ENCODE assay signal across 25 mouse cellular contexts in genomic region chr11:14676992-14677734, GRCm38 (mm10).
A peak's percentile ranks its signal among the peaks of the same experiment; 100 is the strongest.
DNase-seq lines count a peak whose midpoint lies in the region; ATAC-seq and TF ChIP-seq lines count a peak whose summit lies in the region.
"Had no signal": no experiment of that assay in that cellular context is flagged by ENCODE, and none has a peak within 500 bp of the region (broad histone marks: within the 10 kb centered on the region; RNA-seq: fewer than 3 reads in every experiment).

No protein-coding gene starts in this region.

- no peaks in the 10 kb centered on the region for H3K27me3 ChIP-seq in forebrain, embryonic 14.5 days (replicated peaks; ENCODE audit: control insufficient read depth, insufficient read depth, low read length)
- H3K27me3 ChIP-seq in forebrain, postnatal 0 days (ENCODE audit: insufficient read depth, low read length): no peaks in the 10 kb centered on the region
- H3K27me3 ChIP-seq: heart, embryonic 12.5 days; heart, embryonic 15.5 days; hindbrain, embryonic 13.5 days; intestine, embryonic 15.5 days had no signal

- no peak overlapping the region for H3K4me3 ChIP-seq in forebrain, embryonic 14.5 days (ENCODE audit: low read depth, low read length)
- no peak overlapping the region for H3K4me3 ChIP-seq in forebrain, postnatal 0 days (ENCODE audit: low read depth, low read length)
- H3K4me3 ChIP-seq: heart, embryonic 12.5 days; heart, embryonic 15.5 days; hindbrain, embryonic 10.5 days; hindbrain, embryonic 13.5 days; intestine, embryonic 15.5 days had no signal

- H3K4me1 ChIP-seq in forebrain, embryonic 14.5 days (ENCODE audit: control insufficient read depth, insufficient read depth, low read length): no peaks in the 10 kb centered on the region
- no peaks in the 10 kb centered on the region for H3K4me1 ChIP-seq in forebrain, postnatal 0 days (ENCODE audit: insufficient read depth)
- H3K4me1 ChIP-seq: heart, embryonic 12.5 days; heart, embryonic 15.5 days; hindbrain, embryonic 10.5 days; hindbrain, embryonic 13.5 days; intestine, embryonic 15.5 days had no signal

- ATAC-seq in forebrain, embryonic 14.5 days: peak; percentile 93
- ATAC-seq in forebrain, postnatal 0 days: peak; percentile 74
- ATAC-seq: activated CD4-positive, CD25-positive, alpha-beta regulatory T cell, adult 4 months; CD4-positive, CD25-positive, alpha-beta regulatory T cell, adult 4 months; hindbrain, embryonic 16.5 days; intestine, embryonic 15.5 days had no signal

- H3K27ac ChIP-seq in forebrain, embryonic 14.5 days (ENCODE audit: low read depth, low read length): no peak overlapping the region
- no peak overlapping the region for H3K27ac ChIP-seq in forebrain, postnatal 0 days (ENCODE audit: low read depth, low read length)
- H3K27ac ChIP-seq: heart, embryonic 15.5 days; hindbrain, embryonic 10.5 days; hindbrain, embryonic 13.5 days; intestine, embryonic 15.5 days had no signal

- WGBS in forebrain, embryonic 14.5 days: 80% methylated on average over 4 of the region's 4 CpGs
- WGBS in forebrain, postnatal 0 days: 65% methylated on average over 4 of the region's 4 CpGs

- H3K4me2 ChIP-seq in forebrain, embryonic 14.5 days (ENCODE audit: low read length): no peak overlapping the region
- no peak overlapping the region for H3K4me2 ChIP-seq in forebrain, postnatal 0 days (ENCODE audit: low read depth)
- H3K4me2 ChIP-seq: heart, embryonic 12.5 days; heart, embryonic 15.5 days; hindbrain, embryonic 13.5 days; intestine, embryonic 15.5 days had no signal

- TF ChIP-seq CTCF in forebrain, postnatal 0 days (IDR thresholded peaks at IDR 0.05; ENCODE audit: low read depth): no peak

- H3K36me3 ChIP-seq in forebrain, embryonic 14.5 days (ENCODE audit: control insufficient read depth, insufficient read depth, low read length): no peaks in the 10 kb centered on the region
- no peaks in the 10 kb centered on the region for H3K36me3 ChIP-seq in forebrain, postnatal 0 days (ENCODE audit: insufficient read depth)
- H3K36me3 ChIP-seq: heart, embryonic 12.5 days; heart, embryonic 15.5 days; hindbrain, embryonic 10.5 days; hindbrain, embryonic 13.5 days; intestine, embryonic 15.5 days had no signal

- peak; percentile 2 for DNase-seq in layer of hippocampus, adult 9-11 months
- DNase-seq in layer of hippocampus, adult 11-12 months (ENCODE audit: low spot score): no peak
- peak; percentile 76 for DNase-seq in forebrain, embryonic 14.5 days (ENCODE audit: low spot score)
- peak; percentile 26 for DNase-seq in forebrain, postnatal 0 days
- DNase-seq in Muller cell, postnatal 12 days (ENCODE audit: inconsistent ontology term): no peak
- no peak for DNase-seq in cerebellum, adult 18-20 months
- DNase-seq: adrenal gland, adult 8-10 months; adrenal gland, postnatal 25 days; cerebellum, adult 11 months; cerebellum, adult 8-10 months; cerebellum, postnatal 10 days; cerebellum, postnatal 36 days; gastrocnemius, postnatal 25 days; heart, adult 18-20 months; heart, postnatal 10 days; heart, postnatal 36 days; kidney, adult 11 months had no signal

- no peak overlapping the region for H3K9ac ChIP-seq in forebrain, embryonic 14.5 days (ENCODE audit: low read length)
- no peak overlapping the region for H3K9ac ChIP-seq in forebrain, postnatal 0 days
- H3K9ac ChIP-seq: heart, embryonic 12.5 days; heart, embryonic 15.5 days; hindbrain, embryonic 13.5 days; intestine, embryonic 15.5 days had no signal

- no peaks in the 10 kb centered on the region for H3K9me3 ChIP-seq in forebrain, embryonic 14.5 days (replicated peaks; ENCODE audit: control insufficient read depth, low read length)
- no peaks in the 10 kb centered on the region for H3K9me3 ChIP-seq in forebrain, postnatal 0 days (ENCODE audit: low read length)
- H3K9me3 ChIP-seq: heart, embryonic 12.5 days; heart, embryonic 15.5 days; hindbrain, embryonic 10.5 days; hindbrain, embryonic 13.5 days; intestine, embryonic 15.5 days had no signal

Comparison
In these comparisons a context has a peak if more than half of its experiments do, and no peak if none do; other contexts are left out.
1. DNase-seq: peak in layer of hippocampus, adult 9-11 months (single experiment), forebrain, embryonic 14.5 days (single experiment) and forebrain, postnatal 0 days (single experiment); none in layer of hippocampus, adult 11-12 months (single experiment), Muller cell, postnatal 12 days (single experiment) and cerebellum, adult 18-20 months (0 of 2).